Mouse (Mus musculus): ENCODE data around the gene Asz1. TPM values are rescaled to one million over a fixed set of nuclear protein-coding genes. Genes with fewer than 3 reads are reported as not detected.

Gene Asz1
- polyA plus RNA-seq, 1 experiment from 2014 or later: not detected

DNA sequence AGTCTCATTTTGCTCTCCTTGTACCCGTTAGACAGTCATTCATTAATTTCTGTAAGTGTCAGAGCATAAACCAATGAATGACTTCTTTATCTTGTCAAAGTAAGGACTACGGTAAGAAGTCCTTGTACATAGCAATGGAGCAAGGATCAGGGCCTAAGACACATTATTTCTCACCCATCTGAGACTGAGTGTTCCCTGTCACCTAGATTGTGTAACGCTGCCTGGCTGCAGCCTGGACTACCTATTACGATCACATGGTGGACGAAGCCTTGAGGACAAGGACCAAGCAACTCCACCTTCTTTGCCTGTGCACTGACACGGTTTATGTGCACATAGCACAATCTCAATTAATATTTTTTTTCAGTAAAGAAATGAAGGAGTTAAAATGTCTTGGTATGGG is 106.8 kb downstream of the Asz1 start:
- H3K4me3 ChIP-seq (replicated peaks): no peak overlapping the region
- H3K27me3 ChIP-seq: no peaks in the 10 kb centered on the region
- no peak for ATAC-seq (ENCODE audit: insufficient read depth)
- no peak overlapping the region for H3K4me2 ChIP-seq
- H3K27ac ChIP-seq (replicated peaks): no peak overlapping the region
- H3K36me3 ChIP-seq (replicated peaks): no peaks in the 10 kb centered on the region
- no peaks in the 10 kb centered on the region for H3K4me1 ChIP-seq (replicated peaks)
- no peak overlapping the region for H3K9ac ChIP-seq
- no peaks in the 10 kb centered on the region for H3K9me3 ChIP-seq (replicated peaks)
- WGBS (ENCODE audit: insufficient replicate concordance): 71% methylated on average over 6 of the region's 6 CpGs

Other genes with a start within 250 kb of the Asz1 start
- gene Wnt2, start 78.5 kb downstream of the Asz1 start, polyA plus RNA-seq (2015; fragmentation: Nextera tagmentation; extraction: Ambion mirVana): 1.6 and 1.9 TPM in 2 replicates
- 0.06 and 0.09 TPM in 2 replicates for gene Cftr, start 61.6 kb upstream of the Asz1 start, polyA plus RNA-seq (2015; fragmentation: Nextera tagmentation; extraction: Ambion mirVana)

All from liver, embryonic 15.5 days (tissue).